Mouse (Mus musculus) hindbrain, embryonic 10.5 days (tissue): ENCODE measurements around the gene Oxct2a. TPM values are rescaled to one million over a fixed set of nuclear protein-coding genes. Genes with fewer than 3 reads are reported as not detected.

Experiments used
- DNase-seq: peaks from one replicate; pipeline ENCODE4 v3.0.0-alpha.2; 2017; ENCODE audit warnings: low spot score
- H3K27ac ChIP-seq: fragments of 300-500 bp; sonication (generic); 2 replicates; pipeline ENCODE4 v1.5.1; 2016; ENCODE audit warnings: mild to moderate bottlenecking, moderate library complexity
- H3K27me3 ChIP-seq: fragments of 300-500 bp; sonication (generic); 2 replicates; pipeline ENCODE4 v1.6.1; 2016; ENCODE audit warnings: mild to moderate bottlenecking; ENCODE audit not compliant: poor library complexity, insufficient read depth, severe bottlenecking
- H3K36me3 ChIP-seq: fragments of 300-500 bp; sonication (generic); 2 replicates; pipeline ENCODE4 v1.6.1; 2016; ENCODE audit warnings: mild to moderate bottlenecking, moderate library complexity
- H3K4me1 ChIP-seq: fragments of 300-500 bp; sonication (generic); replicated peaks from 2 replicates; pipeline ENCODE4 v1.6.1; 2016; ENCODE audit warnings: mild to moderate bottlenecking
- H3K4me3 ChIP-seq: fragments of 300-500 bp; sonication (generic); 2 replicates; pipeline ENCODE4 v1.5.1; 2016; ENCODE audit warnings: mild to moderate bottlenecking, moderate library complexity
- H3K9me3 ChIP-seq: fragments of 300-500 bp; sonication (generic); 2 replicates; pipeline ENCODE4 v1.6.1; 2016; ENCODE audit warnings: mild to moderate bottlenecking, moderate library complexity
- WGBS: fragments of 180-500 bp; shearing (Covaris S2); methylation state at CpG from one replicate; pipeline ENCODE4 v1.1.7; 2016; 5-methylcytosine and 5-hydroxymethylcytosine counted together
- polyA plus RNA-seq: library from polyadenylated mRNA; unstranded; fragments of >200 nt; fragmentation: Nextera tagmentation; extraction: Ambion mirVana; gene quantifications from 2 replicates; pipeline ENCODE4 v1.2.1, GENCODE M21; 2016

The Oxct2a gene
- not detected in 2 replicates for polyA plus RNA-seq

GRCm38 (mm10) chr4:123323534-123323933 lies at the start of gene Oxct2a:
Gene Oxct2a, minus strand, starts transcription at chr4:123323634.
- 11% methylated on average over 13 of the region's 13 CpGs for WGBS
- Histone ChIP-seq H3K27me3 (peaks cover 40% of the 10 kb centered on the region), H3K27ac (no peak within 1 kb of the TSS), H3K4me1 (peaks cover 20% of the 10 kb centered on the region), H3K9me3 (no peaks in the 10 kb centered on the region), H3K4me3 (peak within 1 kb of the TSS; percentile 38), H3K36me3 (no peaks in the 10 kb centered on the region)
- peak; percentile 19 for DNase-seq

- DNase-seq: no peak
- Histone ChIP-seq H3K4me1 (no peaks in the 10 kb centered on the region), H3K27me3 (no peaks in the 10 kb centered on the region), H3K4me3 (no peak overlapping the region), H3K27ac (no peak overlapping the region), H3K36me3 (peaks cover 96% of the 10 kb centered on the region), H3K9me3 (no peaks in the 10 kb centered on the region)
- WGBS: 96% methylated on average over 4 of the region's 4 CpGs
These were observed 40.1 kb upstream of the Oxct2a start for GRCm38 (mm10) chr4:123363555-123363954.

DNA sequence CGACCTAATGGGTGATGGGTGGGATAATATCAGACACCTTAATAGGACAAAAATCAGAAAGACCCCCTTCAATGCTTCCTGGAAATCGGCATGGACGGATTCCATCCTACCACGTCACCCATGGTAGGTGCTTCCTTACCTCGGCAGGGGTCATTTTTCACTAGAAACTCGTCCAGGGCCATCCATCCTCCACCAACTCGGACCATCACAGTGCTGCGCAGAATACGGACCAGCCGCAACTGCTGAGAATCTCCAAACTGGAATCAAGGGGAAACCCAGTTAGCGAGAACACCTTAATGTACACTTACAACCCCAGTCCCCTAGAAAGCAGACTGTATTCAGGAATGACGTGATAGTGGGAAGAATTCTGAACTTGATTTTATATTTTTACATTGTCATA lies 37.3 kb upstream of the Oxct2a start:
- no peaks in the 10 kb centered on the region for H3K4me1 ChIP-seq
- DNase-seq: no peak
- H3K4me3 ChIP-seq: no peak overlapping the region
- H3K27me3 ChIP-seq: no peaks in the 10 kb centered on the region
- H3K9me3 ChIP-seq: no peaks in the 10 kb centered on the region
- H3K36me3 ChIP-seq: peaks cover 96% of the 10 kb centered on the region
- WGBS: 95% methylated on average over 12 of the region's 12 CpGs
- H3K27ac ChIP-seq: no peak overlapping the region

DNA sequence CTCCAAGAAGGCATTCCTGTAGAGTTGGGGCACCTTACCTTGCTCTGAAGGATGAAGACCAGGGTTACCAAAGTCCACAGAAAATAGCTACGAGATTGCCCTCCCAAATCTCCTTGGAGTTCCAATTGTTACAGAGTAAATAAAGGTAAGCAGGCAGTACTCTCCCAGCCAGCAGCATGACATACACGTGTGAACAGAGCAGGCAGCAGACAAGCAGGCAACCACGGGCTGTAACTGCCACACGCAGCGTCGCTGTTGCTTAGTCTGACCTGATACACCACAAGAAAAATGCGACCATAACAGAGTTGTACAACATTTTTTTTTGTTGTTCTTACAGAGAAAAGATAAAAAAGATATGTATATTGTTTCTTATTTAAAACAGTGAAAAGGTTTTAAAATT lies 35.2 kb upstream of the Oxct2a start:
- no peak overlapping the region for H3K4me3 ChIP-seq
- no peaks in the 10 kb centered on the region for H3K27me3 ChIP-seq
- H3K36me3 ChIP-seq: peaks cover 96% of the 10 kb centered on the region
- H3K9me3 ChIP-seq: no peaks in the 10 kb centered on the region
- no peak for DNase-seq
- H3K27ac ChIP-seq: no peak overlapping the region
- WGBS: 97% methylated on average over 7 of the region's 7 CpGs
- H3K4me1 ChIP-seq: no peaks in the 10 kb centered on the region

GRCm38 (mm10) chr4:123355941-123356340 lies 32.5 kb upstream of the Oxct2a start:
- H3K36me3 ChIP-seq: peaks cover 96% of the 10 kb centered on the region

GRCm38 (mm10) chr4:123353271-123353877 lies 29.9 kb upstream of the Oxct2a start:
- 91% methylated on average over 10 of the region's 10 CpGs for WGBS
- DNase-seq: no peak
- Histone ChIP-seq H3K27ac (no peak overlapping the region), H3K4me3 (no peak overlapping the region), H3K4me1 (no peaks in the 10 kb centered on the region), H3K36me3 (peaks cover 100% of the 10 kb centered on the region), H3K27me3 (no peaks in the 10 kb centered on the region), H3K9me3 (no peaks in the 10 kb centered on the region)

More at GRCm38 (mm10) chr4:123355941-123356340, 32.5 kb upstream of the Oxct2a start:
- no peaks in the 10 kb centered on the region for H3K27me3 ChIP-seq
- WGBS: 95% methylated on average over 8 of the region's 8 CpGs
- DNase-seq: no peak
- H3K4me1 ChIP-seq: no peaks in the 10 kb centered on the region
- H3K4me3 ChIP-seq: no peak overlapping the region
- no peaks in the 10 kb centered on the region for H3K9me3 ChIP-seq
- H3K27ac ChIP-seq: no peak overlapping the region

DNA sequence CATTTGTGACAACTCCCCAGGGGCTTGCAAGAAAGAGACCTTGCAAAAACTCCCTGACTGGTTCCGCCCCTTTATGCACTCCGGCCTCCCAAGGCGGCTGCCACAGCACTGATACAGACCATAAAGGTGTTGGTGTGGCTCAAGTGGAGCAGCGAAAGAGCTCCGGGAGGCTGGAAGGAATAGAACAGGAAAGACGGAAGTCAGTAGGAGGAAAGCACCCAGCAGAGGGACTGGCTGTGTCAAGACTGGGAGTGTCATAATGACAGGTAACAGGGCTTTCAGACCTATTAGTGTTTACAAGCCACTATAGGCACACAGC lies 20.0 kb upstream of the Oxct2a start:
- Histone ChIP-seq H3K36me3 (peaks cover 13% of the 10 kb centered on the region), H3K4me3 (peak overlapping the region; percentile 66), H3K4me1 (peaks cover 17% of the 10 kb centered on the region), H3K9me3 (no peaks in the 10 kb centered on the region), H3K27ac (no peak overlapping the region), H3K27me3 (peaks cover 56% of the 10 kb centered on the region)
- no peak for DNase-seq
- WGBS: 9% methylated on average over 6 of the region's 6 CpGs

DNA sequence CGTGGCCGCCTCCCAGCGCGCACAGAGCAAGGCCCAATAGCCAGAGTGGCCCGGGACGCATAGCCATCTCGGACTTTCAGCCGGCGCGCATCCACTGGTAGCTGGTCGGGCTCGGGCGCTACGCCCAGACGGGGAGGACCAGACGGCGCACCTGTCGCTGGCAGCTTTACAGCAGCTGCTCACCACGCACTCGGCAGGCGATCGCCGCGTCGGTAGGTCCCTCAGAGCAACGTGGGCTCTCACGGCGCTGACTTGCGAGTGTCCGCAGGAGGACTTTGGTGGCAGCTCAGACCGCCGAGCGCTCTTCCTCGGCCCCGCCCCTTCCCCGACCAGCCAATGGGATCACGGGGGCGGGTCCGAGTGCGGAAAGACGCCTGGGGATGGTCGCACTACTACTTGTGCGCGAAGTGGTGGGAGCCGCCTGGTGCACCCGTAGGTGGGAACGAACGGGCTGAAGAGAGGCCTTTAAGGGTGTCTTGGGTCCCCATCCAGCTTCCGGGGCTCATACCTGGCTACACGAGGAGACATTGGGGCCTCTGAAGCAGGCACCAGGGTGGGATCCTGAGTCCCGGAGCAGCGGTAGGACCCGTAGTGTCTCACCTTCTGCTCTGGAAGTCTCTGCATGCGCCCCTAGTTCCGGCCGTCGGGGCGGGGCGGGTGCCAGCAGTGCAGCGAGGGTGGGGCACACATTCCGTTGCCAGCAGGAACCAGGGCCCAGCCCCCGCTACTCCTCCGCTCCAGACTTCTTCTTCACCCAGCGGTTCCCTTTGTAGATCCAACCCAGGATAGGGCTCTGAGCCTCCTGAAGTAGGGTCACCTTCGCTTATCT lies 19.4 kb upstream of the Oxct2a start, which contains the start of gene Bmp8a:
Bmp8a (minus strand) TSS at position 611 of the 829 bp plus-strand sequence.
- Histone ChIP-seq H3K27ac (no peak within 1 kb of the TSS), H3K36me3 (peaks cover 7% of the 10 kb centered on the region), H3K4me1 (peaks cover 17% of the 10 kb centered on the region), H3K4me3 (peak within 1 kb of the TSS; percentile 66), H3K9me3 (no peaks in the 10 kb centered on the region), H3K27me3 (peaks cover 56% of the 10 kb centered on the region)
- under 1% methylated on average over 65 of the region's 65 CpGs for WGBS
- peak; percentile 85 for DNase-seq

GRCm38 (mm10) chr4:123342091-123342641 lies 18.7 kb upstream of the Oxct2a start:
- peaks cover 56% of the 10 kb centered on the region for H3K27me3 ChIP-seq
- no peak for DNase-seq
- WGBS: 2% methylated on average over 43 of the region's 43 CpGs
- no peak overlapping the region for H3K27ac ChIP-seq
- H3K4me3 ChIP-seq: peak overlapping the region; percentile 66
- no peaks in the 10 kb centered on the region for H3K9me3 ChIP-seq
- peaks cover under 1% of the 10 kb centered on the region; the same call in 1 of the 2 replicates for H3K36me3 ChIP-seq
- H3K4me1 ChIP-seq: peaks cover 17% of the 10 kb centered on the region

DNA sequence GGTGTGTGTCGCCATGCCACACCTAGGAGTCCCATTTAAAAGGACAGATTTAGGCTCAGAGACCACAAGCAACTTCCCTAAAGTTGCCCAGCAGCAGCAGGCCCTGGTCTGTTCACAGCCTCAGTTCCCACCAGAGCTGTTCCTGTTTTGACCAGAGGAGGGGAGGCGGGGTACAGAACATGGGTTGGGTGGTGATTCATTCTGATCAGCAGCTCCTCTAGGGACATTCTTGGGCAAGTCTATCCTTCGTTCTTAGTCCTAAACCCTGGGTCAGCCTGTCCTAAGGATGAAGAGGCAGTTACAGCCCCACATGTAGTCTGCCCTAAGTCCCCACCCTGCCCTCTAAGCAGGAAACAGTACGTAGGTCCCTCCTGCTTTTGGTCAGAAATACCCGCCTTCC lies 16.8 kb upstream of the Oxct2a start:
- no peaks in the 10 kb centered on the region for H3K36me3 ChIP-seq
- H3K4me3 ChIP-seq: no peak overlapping the region
- peaks cover 55% of the 10 kb centered on the region for H3K27me3 ChIP-seq
- WGBS: 69% methylated on average over 5 of the region's 5 CpGs
- H3K27ac ChIP-seq: no peak overlapping the region
- no peaks in the 10 kb centered on the region for H3K9me3 ChIP-seq
- peaks cover 17% of the 10 kb centered on the region for H3K4me1 ChIP-seq
- no peak for DNase-seq

DNA sequence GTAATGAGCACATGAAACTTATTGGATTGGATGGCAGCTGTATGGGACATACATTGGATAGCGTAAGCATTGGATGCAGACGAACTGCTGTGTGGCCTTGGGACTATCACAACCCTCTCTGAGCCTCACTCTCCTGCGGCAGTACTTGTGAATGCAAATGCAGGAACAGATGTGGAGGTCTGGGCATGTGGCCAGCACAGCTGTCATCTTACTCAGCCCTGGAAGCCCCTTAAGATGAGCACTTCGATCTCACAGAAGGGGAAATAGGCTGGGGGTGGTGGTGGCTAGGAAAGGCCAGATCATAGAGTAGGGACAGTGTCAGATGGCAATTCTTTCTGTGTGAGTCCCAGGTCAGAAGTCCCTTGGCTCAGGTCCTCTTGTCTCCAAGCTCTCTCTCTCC lies 14.3 kb upstream of the Oxct2a start:
- peaks cover 9% of the 10 kb centered on the region for H3K4me1 ChIP-seq
- 83% methylated on average over 4 of the region's 4 CpGs for WGBS
- peaks cover 30% of the 10 kb centered on the region for H3K27me3 ChIP-seq
- H3K4me3 ChIP-seq: no peak overlapping the region
- H3K36me3 ChIP-seq: no peaks in the 10 kb centered on the region
- H3K27ac ChIP-seq: no peak overlapping the region
- H3K9me3 ChIP-seq: 0 out of 2 replicates have a peak, but pooled peaks cover 2% of the 10 kb centered on the region
- DNase-seq: no peak

- peaks cover 13% of the 10 kb centered on the region for H3K27me3 ChIP-seq
- DNase-seq: no peak
- H3K9me3 ChIP-seq: 0 out of 2 replicates have a peak, but pooled peaks cover 2% of the 10 kb centered on the region
- no peaks in the 10 kb centered on the region for H3K36me3 ChIP-seq
- 62% methylated on average over 14 of the region's 14 CpGs for WGBS
- H3K27ac ChIP-seq: no peak overlapping the region
- H3K4me3 ChIP-seq: no peak overlapping the region
- H3K4me1 ChIP-seq: no peaks in the 10 kb centered on the region
These were observed 12.6 kb upstream of the Oxct2a start for GRCm38 (mm10) chr4:123335796-123336585.
